Mouse (Mus musculus): Measurements from ENCODE around the gene Pced1b.

Pced1b gene

DNA sequence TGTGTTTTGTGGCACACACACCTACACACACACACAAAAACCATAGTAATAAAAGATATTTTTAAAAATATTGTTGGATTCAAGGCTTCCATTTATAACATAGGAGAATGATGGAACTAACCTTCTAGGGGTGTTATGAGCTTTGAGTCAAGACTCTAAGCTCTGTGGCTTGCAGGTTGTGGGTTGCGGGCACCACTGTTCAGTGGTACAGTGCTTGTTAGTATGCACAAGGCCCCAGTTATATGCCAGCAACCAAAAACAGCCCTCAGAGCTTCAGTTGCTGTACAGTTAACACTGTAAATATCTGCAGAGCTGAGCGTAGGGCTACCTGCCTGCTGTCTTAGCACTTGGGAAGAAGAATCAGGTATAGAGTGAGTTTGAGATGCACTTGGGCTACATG lies 144.5 kb downstream of the Pced1b start:
- in situ Hi-C loops (cut with MboI, MseI): no loop called here

DNA sequence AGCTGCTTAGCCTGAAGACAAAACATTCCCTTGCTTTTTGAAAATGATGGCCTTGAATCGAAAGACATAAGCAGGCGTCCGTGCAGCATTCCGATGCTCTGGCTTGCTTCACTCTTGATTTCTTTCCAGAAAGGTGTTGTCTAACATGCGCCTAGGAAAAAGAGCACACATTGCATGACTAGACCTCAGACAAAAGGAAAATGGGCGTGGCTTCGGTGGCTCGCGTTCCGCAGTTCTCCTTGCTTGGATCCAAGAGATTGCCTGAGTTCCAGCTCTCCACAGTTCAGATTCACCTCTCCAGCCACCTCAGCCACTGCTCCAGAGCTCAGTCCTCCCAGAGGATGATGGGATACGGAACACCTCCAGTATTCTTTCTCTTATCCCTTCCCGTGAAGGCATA lies 147.7 kb downstream of the Pced1b start:
- in situ Hi-C loops (cut with MboI, MseI): no loop called here

DNA sequence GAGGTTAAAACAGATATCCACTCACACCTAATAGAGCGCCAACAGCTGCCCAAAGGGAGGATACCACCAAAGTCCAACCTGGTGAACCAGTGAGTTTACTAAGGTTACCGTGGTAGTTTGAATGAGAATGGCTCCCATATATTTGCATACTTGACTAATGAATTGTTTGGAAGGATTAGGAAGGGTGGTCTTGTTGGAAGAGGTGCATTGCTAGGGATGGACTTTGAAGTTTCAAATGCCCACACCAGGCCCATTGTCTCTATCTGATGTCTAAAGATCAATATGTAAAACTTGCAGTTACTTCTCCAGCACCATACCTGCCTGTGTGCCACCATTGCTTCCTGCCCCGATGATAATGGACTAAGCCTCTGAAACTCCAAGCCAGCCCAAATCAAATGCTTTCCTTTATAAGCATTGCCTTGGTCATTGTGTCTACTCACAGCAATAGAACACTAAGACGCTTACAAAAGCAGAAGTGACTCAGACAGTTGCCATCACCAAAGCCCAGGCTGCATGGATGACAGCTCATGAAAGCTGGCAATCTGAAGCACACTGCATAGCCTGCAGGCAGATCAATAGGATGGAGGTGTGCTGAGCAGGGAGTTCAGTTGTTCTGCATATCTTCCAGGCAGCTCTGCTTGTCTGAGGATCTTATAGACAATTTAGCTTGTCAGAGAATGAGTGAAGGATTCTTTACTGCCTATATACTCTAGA lies 149.8 kb downstream of the Pced1b start:
- in situ Hi-C loops (cut with MboI, MseI): no loop called here

DNA sequence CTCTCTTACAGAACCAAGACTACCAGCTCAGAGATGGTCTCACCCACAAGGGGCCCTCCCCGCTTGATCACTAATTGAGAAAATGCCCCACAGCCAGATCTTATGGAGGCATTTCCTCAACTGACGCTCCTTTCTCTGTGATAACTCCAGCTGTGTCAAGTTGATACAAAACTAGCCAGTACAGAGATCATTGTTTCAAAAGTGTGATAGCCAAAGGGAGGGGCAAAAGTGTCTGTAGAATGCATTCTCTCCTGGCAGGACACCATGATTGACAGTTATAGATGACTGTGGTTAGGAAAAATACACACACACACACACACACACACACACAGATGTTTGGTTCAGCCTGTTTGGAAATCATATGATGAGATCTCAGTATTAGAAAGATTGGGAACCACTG lies 150.9 kb downstream of the Pced1b start:
- in situ Hi-C loops (cut with MboI, MseI): no loop called here

DNA sequence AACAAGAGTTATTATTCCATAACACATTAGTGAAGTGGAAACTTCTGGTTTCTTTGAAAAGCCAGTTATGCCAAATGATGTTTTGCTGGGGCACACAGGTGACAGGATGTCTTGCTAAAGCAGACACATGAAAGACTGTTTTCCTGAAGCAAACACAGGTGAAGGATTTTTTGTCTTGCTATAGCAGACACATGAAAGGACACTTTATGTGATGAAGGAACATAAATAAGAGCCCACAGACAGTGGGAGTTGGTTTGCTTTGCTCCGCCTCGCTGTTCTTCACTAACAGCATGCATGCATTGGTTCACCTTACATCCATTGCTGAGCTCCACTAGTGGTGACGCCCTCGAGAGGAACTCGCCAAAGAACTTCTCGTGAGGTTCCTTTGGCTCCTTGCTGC lies 154.0 kb downstream of the Pced1b start:
- in situ Hi-C loops (cut with MboI, MseI): no loop called here

DNA sequence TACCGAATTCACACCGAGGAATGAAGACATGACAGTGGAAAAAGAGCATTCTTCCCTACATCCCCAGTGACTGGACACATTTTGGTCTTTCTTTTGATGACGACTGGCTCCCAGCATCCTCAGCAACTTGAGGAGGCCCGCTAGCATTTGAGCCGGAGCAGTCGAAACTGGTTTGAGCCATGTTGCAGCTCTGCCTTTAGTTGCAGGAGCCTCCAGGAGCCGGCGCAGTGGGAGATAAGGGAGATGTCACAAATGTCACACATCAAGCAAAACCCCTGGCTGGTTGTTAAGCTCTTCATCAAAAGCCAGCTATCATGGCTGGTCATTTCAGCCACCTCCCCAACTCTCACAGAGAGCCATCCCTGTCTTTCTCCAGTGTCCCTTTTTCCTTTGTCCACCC lies 157.6 kb downstream of the Pced1b start:
- in situ Hi-C loops (cut with MboI, MseI): no loop called here

DNA sequence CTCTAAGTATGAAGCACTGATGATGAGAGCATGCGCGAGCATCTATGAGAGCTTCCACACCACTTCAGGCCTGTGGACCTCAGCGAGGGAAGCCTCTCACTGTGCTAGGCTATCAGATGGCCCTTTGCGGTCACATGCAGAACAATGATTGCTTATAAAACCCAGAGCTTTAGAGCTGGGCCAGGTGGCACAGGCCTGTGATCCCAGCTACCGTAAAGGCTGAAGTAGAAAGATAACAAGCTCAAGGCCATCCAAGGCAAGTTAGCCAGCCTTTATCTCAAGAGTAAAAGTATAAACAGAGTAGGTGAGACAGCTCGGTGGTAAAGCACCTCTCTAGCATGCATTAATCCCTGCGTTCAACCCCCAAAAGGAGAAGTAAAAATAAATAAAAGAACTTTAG lies 158.1 kb downstream of the Pced1b start:
- in situ Hi-C loops (cut with MboI, MseI): no loop called here

DNA sequence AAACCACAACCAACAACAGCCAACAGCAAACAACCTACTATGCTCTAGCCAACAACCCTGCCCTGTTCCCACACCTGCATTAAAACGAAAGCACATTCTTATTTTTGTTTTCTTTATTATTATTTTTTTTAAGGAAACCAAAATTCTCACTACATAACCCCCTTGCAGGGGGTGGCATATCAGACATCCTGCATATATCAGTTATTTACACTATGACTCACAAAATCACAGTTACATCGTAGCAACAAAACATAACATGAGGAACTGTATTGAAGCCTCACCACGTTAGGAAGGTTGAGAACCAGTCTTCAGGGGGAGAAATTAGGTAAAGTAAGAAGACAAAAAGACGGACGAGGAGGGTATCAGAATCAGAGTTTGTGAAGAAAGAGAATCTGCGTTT lies 159.2 kb downstream of the Pced1b start:
- in situ Hi-C loops (cut with MboI, MseI): no loop called here

DNA sequence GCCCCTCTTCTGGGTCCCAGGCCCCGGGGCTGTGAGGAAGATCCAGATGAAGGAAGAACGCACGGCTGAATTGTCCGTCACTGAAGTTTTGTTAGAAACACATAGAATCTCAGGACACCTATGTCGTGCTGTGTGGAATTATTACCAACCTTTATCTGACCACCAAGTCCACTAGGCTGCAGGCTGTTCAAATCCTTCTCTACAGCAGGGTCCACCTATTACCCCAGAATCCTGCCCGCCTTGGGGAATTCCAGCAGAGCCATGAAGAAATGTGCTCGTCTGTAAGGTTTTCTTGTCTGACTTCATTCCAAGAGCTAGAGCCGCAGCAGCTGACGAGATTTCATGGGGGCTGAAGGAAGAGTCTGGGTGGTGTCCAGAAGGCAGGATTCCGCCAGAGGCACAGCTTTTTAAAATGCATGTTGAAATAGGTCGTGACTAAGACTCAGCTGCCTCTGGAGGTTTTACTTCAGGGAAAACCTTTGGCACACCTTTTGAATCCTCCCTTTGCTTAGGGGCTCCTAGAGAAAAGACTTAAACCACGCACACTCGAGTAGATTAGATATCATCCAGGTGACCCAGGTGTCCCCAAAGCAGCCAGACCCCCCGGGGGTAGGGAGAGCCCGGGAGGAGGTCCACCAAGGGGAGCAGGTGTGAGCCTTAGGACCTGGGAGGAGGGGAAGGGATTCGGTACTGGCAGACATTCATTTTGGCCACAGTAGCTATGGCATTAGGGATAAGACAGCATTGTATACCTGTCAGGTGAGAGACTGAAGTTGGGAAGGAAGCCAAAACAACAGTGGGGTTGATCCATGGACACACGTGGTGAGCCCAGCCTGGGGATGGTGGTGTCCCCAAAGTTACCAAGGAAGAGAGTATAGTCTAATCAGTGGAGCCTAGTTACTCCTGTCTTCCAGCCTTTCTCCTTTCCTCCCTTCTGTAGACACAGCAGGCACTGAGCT lies 160.9 kb downstream of the Pced1b start:
- in situ Hi-C loops (cut with MboI, MseI): no loop called here

DNA sequence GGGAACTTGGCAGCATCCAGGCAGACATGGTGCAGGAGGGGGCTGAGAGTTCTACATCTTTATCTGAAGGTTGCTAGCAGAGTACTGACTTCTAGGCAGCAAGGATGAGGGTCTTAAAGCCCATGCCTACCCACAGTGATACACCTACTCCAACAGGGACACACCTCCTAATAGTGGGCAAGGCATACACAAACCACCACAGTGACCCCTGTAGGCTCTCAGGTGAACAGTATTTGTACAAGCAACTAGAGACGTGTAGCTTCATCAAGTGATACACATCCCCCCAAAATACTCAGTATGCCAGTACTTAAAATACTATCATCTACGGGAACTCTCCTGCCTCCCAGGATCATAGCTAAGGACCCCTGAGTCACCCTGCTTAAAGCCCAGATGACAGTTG lies 164.2 kb downstream of the Pced1b start:
- in situ Hi-C loops (cut with MboI, MseI): no loop called here

DNA sequence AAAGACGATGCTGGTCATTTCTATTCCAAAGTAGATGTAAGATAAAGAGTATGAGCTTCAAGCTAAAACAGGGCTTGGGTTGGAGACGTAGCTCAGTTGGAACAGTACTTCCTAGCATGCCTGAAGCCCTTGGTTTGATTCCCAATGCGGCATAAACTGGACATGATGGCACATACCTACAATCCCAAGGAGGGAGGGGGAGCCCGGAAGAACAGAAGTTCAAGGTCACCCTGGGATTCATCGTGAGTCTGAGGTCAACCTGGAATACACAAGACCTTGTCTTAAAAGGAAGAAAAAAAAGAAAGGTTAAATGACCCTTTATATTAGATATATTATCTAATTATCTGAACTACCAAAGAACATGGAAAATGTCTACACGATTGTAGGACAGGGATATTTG lies 164.8 kb downstream of the Pced1b start:
- in situ Hi-C loops (cut with MboI, MseI): no loop called here

DNA sequence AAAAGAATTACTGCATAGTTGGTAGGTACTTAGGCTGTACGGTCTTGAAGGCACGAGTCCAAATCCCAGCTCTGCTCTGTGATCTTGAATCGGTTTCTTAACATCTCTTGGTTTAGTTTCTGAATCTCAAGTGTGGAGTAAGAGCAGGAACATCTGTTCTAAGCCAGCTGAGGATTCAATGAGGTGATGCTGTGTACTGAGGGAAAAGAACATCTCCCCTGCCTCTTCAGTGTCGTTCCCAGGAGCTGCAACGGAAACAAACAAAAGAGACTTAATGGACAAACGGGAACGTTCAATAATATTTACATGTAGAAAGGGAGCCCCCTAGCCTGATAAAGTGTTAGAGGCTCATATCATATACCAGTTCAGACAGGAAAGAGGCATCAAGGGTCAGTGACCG lies 165.4 kb downstream of the Pced1b start:
- in situ Hi-C loops (cut with MboI, MseI): no loop called here

DNA sequence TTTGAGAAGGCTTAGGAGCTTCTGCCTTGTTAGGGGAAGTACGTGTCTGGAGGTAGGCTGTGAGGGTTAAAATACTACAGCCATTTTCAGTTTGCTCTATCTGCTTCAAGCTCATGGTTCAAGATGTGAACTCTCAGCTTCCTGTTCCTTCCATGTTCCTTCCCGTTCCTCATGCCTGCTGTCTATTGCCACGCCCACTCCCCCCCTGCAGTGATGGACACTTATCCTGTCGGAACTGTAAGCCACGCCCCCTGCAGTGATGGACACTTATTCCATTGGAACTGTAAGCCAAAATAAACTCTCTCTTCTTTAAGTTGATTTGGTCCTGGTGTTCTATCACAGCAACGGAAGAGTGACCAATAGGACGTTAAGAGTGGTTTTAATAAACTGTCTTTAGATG lies 166.0 kb downstream of the Pced1b start:
- in situ Hi-C loops (cut with MboI, MseI): no loop called here

DNA sequence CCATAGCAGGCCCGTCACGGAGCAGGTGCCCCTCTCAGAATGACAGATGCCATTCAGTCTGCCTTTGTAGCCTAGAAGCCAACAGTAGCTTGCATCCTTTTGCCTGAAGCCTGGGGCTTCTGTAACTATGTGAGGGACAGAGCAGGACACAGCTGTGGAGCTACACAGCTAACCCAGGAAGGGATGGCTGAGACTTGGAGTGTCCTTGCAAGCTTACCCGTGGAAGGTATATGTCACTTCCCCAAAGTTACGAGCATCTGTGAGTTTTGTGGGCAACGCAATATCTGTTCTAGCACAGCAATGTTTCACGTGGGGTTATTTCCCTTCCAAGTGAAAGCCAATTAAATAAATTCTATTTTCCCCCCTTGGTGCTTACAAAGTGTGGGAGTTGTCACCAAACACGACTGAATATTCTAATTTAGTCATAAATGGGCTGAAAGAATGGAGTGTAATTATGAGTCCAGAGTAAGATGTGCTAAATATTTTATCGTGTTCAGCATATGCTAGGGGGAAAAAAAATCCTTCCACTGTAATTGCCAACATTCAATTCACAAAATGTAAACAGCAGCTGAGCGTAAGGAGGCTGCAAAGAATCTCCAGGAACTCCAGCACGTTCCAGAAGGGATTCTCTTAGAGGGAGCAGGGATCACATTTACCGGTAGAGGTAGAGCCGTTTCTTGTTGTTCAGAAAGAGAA lies 168.0 kb downstream of the Pced1b start:
- in situ Hi-C loops (cut with MboI, MseI): no loop called here

DNA sequence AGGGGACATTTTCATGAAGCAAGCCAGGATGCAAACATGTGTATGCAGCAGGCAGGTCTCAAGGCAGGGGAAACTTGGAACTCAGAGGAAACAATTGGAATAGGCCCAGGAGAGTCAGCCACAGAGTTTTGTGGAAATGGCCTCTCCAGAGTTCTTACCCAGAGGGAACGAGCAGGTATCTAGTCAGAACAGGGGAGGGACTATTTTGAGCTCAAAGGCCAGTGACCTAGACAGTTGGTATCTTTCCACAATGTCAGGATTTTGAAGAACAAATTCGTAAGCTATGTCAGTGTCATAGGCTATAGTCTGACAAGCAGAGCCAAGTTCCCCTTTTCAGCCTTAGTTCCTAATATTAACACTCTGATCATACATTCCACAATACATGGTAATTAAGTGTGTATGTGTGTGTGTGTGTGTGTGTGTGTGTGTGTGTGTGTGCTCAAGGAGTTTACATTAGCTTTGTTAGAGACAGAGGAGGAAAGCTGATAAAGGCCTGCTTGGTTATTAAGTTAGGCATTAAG lies 168.6 kb downstream of the Pced1b start:
- in situ Hi-C loops (cut with MboI, MseI): no loop called here

DNA sequence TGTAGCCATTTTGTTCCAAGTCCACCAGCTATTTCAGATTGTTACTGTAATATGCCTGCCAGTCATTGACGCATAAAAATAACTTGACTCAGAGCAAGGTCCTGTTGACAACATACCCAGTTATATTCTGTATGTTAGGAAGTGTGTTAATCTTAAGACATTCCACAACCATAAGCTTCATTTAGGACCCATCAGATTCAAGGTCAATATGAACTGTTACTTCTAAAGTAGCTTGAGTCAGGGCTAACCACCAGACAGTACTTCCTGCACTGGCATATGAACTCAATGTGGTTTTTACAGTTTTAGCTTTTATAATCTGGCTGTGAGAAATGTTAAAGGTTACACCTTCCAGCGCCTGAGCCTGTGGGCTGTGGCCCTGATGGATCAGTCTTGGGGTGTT lies 173.4 kb downstream of the Pced1b start:
- in situ Hi-C loops (cut with MboI, MseI): no loop called here

DNA sequence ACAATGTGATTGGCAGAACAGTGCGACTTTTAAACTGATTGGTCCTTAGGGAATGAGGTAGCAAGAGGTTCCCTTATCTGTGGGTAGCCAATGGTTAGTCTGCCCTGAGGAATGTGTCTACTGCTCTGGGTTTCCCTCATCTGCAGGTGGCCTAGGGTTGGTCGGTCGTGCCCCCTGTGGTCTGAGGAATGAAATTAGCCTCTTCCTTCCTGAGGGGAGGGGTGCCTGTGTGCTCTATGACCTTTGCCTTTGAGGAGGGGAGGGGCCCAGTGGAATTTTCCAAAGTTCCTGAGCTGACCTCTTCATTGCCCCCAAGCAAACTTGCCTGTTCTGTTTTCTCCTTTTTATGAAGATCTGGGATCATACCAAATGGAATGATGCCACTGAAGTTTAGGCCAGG lies 174.6 kb downstream of the Pced1b start:
- in situ Hi-C loops (cut with MboI, MseI): no loop called here

DNA sequence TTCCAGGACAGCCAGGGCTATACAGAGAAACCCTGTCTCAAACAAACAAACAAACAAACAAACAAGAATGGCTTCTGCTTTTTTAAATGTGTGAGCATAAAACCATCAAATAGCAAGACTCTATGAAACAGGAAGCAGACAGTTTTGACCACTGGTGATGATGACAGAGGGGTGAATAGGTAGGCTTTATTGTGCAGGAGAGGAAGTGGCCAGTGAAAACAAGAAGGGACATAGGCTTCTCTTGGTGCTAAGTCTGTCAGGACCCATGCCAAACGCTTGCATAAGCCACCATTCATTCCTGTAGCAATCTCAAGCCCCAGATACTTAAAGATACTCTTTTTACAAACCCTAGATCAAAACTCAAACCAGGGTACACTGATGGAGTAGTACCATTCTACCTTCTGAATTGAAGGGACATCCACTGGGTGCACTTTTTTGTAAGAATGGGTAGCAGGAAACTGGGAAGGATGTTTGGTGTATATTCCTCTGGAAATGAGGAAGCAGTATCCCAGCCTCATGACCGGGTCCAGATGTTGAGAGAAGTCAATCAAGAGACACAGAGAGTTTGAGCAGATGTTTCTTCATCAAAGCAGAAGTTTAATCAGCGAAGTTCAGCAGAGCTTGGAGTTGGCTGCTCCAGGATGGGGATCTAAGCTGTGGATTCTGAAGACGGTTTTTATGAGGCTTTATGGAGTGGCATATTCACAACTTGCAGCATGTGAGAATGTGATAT lies 175.5 kb downstream of the Pced1b start:
- in situ Hi-C loops (cut with MboI, MseI): no loop called here

DNA sequence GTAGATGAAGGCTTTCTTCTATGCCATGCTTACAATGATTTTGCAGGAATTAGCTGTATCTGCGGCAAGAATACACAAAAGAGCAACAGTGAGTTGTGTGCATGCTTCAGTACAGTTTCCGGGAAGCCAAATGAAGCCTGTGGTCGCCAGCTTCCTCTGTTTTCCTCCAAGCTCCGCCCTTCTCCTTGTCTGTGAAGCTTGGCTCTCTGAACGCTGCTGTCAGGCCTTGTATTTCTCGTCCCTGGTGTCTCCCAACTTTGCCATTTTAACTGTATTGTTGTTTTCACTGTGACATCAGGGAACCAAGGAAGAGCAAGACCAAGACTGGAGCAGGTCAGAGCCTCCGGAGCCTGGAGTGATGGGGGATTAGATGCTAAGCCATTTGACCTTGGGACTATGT lies 177.5 kb downstream of the Pced1b start:
- in situ Hi-C loops (cut with MboI, MseI): no loop called here

DNA sequence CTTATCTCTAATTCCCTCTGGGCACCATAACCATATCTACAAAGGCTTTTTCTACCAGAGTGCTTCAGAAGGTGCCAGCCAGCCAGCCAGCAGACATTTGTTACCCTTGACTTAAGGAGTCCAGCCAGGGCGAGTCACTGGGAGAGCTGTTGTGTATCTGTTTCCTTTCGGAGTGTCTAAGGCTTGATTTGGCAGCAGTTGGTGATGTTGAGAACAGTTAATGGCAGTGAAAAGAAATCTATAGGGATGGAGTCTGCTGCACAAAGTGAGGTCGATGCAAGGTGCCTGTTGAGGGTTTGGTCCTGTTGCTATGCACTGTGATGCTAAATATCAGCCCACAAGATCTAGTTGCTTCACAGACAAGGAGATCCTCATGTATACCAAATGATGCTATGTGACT lies 178.1 kb downstream of the Pced1b start:
- in situ Hi-C loops (cut with MboI, MseI): no loop called here

DNA sequence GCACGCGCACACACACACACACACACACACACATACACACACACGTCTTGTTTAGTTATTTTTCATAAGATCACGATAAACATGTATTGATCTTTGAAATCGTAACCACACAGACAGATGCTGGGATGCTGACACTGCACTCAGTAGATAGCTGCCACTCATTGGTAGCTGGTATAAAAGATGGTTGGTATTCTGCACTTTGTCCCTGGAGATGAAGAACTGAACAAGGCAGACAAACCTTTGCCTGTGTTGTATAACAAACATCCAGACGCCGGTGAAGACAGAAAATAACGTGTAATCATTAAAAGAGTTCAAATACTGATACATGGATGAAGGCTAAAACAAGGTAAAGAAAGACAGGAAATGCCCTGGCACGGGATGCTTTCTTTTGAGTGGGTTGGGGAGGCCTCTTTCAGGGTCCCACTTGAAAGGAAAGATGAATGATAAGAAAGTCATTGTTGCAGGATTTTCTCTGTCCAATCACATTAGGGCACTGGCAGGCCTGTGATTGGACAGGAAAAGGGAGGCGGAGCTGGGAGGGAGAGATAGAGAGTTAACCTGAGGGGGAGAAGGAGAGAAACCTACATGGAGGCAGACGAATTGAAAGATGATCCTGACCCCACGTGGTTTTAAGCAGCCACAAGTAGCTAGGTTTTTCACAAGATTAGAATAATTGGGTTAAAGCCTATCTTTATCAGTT lies 182.4 kb downstream of the Pced1b start:
- in situ Hi-C loops (cut with MboI, MseI): no loop called here

All from T-helper 1 cell (primary cell).